Mouse (Mus musculus): ENCODE data around the gene Tsga13.

DNA sequence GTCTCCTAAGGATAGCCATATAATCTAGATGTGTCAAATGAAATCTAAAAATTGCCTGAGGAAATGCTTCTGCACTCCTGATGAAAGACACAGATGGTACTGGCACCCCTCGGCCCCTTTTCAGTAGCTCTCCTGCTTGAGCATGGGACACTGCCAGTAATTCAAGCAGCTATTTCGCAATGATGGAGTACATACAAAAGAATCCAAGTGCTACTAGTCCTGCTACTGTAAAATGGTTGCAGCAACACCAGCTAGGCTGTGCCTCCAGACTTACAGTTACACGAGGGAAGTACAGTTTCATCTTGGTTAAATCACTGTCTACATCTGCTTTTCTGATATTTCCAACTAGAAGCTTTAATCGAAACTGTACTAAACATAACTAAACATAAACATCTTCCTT is 31.9 kb downstream of the Tsga13 start:
- TF ChIP-seq CTCF (IDR thresholded peaks at IDR 0.05; ENCODE audit: low read depth) (no peak), EP300 (optimal IDR thresholded peaks at IDR 0.05) (no peak)
